Mouse (Mus musculus) ovary, postnatal 14 days (tissue): ENCODE results near the gene Sdk1.

ENCODE experiments used
- DNase-seq: peaks from one replicate; pipeline ENCODE4 v3.0.0; 2022; ENCODE audit warnings: low spot score

Gene Sdk1

GRCm38 (mm10) chr5:141463417-141463816 is 222.1 kb downstream of the Sdk1 start:
- DNase-seq, result no peak

- DNase-seq, result no peak
Observed at GRCm38 (mm10) chr5:141468821-141469220, 227.5 kb downstream of the Sdk1 start.

- DNase-seq, result no peak
Observed at GRCm38 (mm10) chr5:141505281-141505680, 264.0 kb downstream of the Sdk1 start.

- no peak for DNase-seq
Observed at GRCm38 (mm10) chr5:141506344-141506743, 265.1 kb downstream of the Sdk1 start.

GRCm38 (mm10) chr5:141524801-141525715 is 283.8 kb downstream of the Sdk1 start:
- DNase-seq, result peak; percentile 13

DNA sequence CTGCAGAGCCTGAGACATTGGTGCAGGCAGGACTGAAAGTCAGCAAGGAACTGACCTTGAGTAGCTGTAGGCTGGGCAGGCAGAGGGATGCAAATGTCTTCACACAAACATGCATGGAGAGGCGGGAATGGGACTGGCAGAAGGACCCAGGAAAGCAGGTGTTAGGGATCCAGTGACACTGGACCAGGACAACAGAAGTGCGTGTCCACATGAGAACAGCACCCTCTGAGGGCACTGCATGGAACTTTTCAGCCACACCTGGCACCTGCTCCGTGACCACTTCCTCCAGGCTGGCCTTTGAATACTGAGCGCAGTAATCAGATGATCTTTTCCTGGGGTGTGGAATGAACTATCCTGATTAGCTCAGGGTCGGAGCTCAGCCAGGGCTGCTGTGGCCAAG is 298.9 kb downstream of the Sdk1 start:
- no peak for DNase-seq

DNA sequence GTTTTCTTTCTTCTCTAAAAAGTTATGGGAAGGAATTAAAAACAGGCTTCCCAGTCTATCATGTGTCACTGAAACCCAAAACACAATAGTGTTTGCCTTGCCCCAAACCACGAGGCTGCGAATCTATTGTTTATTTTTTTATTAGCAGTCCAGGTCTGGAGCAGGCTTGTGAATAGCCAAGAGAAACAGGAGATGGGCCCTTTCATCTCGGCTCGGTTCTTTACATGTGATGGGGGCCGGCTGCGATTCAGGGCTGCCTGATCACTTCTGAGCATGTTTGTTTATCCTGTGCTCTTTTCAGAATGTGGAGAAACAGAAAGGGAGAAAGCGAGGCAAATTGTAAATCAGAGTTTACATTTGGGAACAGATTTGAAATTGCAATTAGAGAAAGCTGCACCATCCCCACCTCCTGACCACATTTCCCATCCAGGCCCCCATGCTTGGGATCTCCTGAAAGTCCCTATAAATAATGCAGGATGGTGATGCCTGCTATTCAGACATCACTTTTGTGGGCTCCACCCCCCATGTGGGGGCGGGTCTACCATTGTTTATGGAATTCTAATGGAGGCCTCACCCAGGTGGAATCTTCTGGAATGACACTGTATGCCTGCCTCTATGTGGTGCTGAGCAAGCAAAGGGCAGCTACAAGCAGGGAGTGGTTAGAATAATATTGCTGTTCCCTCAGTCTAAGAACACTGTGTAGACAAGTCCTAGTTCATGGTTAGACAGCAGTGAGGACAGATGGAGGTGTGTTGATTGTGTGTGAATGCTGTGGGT is 301.8 kb downstream of the Sdk1 start:
- no peak for DNase-seq

- DNase-seq, result peak; percentile 7
Observed at GRCm38 (mm10) chr5:141553444-141553843, 312.2 kb downstream of the Sdk1 start.

DNA sequence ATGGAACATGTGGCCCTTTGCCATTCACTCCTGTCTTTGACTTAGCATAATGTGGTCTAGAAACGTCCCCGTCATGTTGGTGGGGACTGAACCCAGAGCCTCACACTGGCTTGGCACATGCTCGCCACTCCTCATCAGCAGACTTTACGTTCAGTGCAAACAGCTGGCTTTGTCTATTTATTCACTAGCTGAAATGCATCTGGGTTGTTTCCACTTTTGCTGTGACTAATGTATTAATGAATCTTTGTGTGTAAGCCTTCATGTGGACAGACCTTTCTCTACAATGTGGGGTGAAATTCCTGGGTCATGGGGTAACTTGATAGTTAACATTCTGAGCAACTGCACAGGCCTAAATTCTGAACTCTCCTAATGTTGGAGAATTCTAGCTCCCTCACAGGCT is 317.4 kb downstream of the Sdk1 start:
- no peak for DNase-seq

GRCm38 (mm10) chr5:141560325-141560724 is 319.0 kb downstream of the Sdk1 start:
- no peak for DNase-seq

DNA sequence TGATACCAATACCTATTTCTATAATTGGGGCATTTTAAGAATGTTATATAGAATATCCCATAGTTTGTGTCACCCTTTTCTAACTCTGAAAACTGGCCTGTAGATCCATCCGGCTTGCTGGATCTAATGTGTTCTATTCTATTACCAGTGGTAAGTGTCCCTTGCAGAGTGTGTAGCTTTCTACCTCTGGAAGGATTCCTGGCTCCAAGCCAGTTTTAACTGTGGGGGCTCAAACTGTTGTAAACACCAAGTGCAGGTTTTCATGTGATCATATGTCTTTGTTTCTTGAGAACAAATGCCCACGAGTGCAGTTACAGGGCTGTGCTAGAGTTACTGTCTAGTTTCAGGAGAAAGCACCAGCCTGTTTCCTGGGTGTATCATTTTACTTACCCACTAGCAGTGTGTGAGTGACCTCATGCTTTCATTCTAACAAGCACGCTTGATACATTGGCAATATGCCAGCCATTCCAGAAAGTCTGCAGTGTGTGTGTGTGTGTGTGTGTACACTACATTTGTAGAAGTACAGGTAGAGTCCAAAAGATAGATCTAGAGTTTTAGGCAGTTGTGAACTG is 320.8 kb downstream of the Sdk1 start:
- no peak for DNase-seq

- no peak for DNase-seq
Observed at GRCm38 (mm10) chr5:141564197-141564596, 322.9 kb downstream of the Sdk1 start.

- DNase-seq, result no peak
Observed at GRCm38 (mm10) chr5:141568106-141568505, 326.8 kb downstream of the Sdk1 start.

GRCm38 (mm10) chr5:141570442-141570841 is 329.2 kb downstream of the Sdk1 start:
- no peak for DNase-seq

- peak; percentile 60 for DNase-seq
Observed at GRCm38 (mm10) chr5:141574263-141574662, 333.0 kb downstream of the Sdk1 start.

GRCm38 (mm10) chr5:141591246-141591645 is 350.0 kb downstream of the Sdk1 start:
- DNase-seq, result no peak

- DNase-seq, result no peak
Observed at GRCm38 (mm10) chr5:141612721-141613120, 371.4 kb downstream of the Sdk1 start.

GRCm38 (mm10) chr5:141615763-141616162 is 374.5 kb downstream of the Sdk1 start:
- no peak for DNase-seq

GRCm38 (mm10) chr5:141617660-141618059 is 376.4 kb downstream of the Sdk1 start:
- no peak for DNase-seq

- no peak for DNase-seq
Observed at GRCm38 (mm10) chr5:141625401-141625800, 384.1 kb downstream of the Sdk1 start.

GRCm38 (mm10) chr5:141631641-141632040 is 390.4 kb downstream of the Sdk1 start:
- DNase-seq, result no peak

- no peak for DNase-seq
Observed at GRCm38 (mm10) chr5:141633271-141633670, 392.0 kb downstream of the Sdk1 start.

GRCm38 (mm10) chr5:141636406-141636805 is 395.1 kb downstream of the Sdk1 start:
- no peak for DNase-seq
